Mouse (Mus musculus): ENCODE measurements around the gene Megf6.
A peak's percentile ranks its signal among the peaks of the same experiment; 100 is the strongest.

DNA sequence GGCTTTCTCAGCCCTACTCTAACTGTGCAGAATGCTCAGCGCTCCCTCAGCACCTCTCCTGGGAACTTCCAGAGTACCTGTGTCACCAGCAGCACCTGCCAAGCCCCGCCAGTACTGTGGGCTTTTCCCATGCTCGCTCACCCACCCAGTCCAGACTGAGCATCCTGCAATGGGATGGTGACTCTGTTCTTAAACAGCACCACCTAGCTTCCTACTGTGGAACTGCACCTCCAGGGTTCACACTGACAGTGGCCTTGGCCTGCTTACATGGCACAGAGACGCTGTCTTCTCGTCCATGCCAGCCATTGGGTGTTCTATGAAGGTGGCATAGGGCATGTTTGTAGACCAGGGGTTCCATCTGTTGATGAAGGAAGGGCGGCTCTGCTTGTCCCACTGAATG is 11.5 kb upstream of the Megf6 start:
- TF ChIP-seq POLR2A (IDR thresholded peaks at IDR 0.05; ENCODE audit: extremely low read depth, insufficient read depth, low read length) (no peak), CTCF (IDR thresholded peaks at IDR 0.05; ENCODE audit: low read depth, low read length) (peak; percentile 95)

Measured in liver, adult 2 months (tissue).